Mouse (Mus musculus) left cerebral cortex, postnatal 10 days (tissue): Measurements from ENCODE around the gene Npff. TPM values are rescaled to one million over a fixed set of nuclear protein-coding genes. Genes with fewer than 3 reads are reported as not detected.
A peak's percentile ranks its signal among the peaks of the same experiment; 100 is the strongest.

Source experiments
- DNase-seq, 2 experiments: peaks; one replicate each; pipeline ENCODE4 v3.0.0; 2021 to 2022; ENCODE audit warnings: low spot score in 2 of 2, mixed read lengths in 1 of 2; ENCODE audit errors: extremely low spot score in 1 of 2
- intact Hi-C: fragments of 180-260 bp; cut with DNase I; formaldehyde crosslinking; loops from one replicate; pipeline ENCODE4 v1.15.1; 2025
- total RNA-seq, 2 experiments: library from RNA; stranded (reverse); gene quantifications; 2 replicates each; pipeline ENCODE4 v1.2.3; 2021

Npff gene
- total RNA-seq: 1 to 10 TPM; 3.4 to 4.2 TPM

- intact Hi-C loops: no loop called here
- peak; percentile 70 to 80 for DNase-seq
Observed at GRCm38 (mm10) chr15:102524892-102525485, at the start of gene Npff. Gene Npff, minus strand, starts transcription at chr15:102524942.

- no peak for DNase-seq
- intact Hi-C loops: no loop called here
Observed at GRCm38 (mm10) chr15:102572081-102572480, 47.3 kb upstream of the Npff start.

- intact Hi-C loops: no loop called here
- DNase-seq: no peak
Observed at GRCm38 (mm10) chr15:102567849-102568248, 43.1 kb upstream of the Npff start.

- intact Hi-C loops: no loop called here
- DNase-seq: no peak
Observed at GRCm38 (mm10) chr15:102563681-102564080, 38.9 kb upstream of the Npff start.

DNA sequence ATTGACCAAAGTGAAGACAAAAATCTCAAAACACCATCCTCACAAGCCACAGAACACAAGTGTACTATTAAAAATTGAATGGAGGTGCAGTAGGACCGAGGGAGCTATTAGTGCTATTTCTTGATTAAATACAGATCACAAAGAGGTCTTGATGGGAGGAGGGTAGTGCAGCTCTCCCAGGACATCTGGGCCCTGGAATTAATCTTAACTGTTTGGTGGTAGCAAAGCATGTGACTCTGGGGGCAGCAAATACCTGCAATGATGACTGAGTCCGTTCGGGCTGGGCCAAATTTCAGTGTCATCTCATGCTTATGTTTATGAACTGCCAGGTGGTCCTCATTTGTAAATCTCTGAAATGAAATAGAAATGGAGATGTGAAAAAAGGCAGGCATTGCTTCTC lies 38.3 kb upstream of the Npff start:
- DNase-seq: no peak
- intact Hi-C loops: no loop called here

GRCm38 (mm10) chr15:102562491-102562890 lies 37.7 kb upstream of the Npff start:
- no peak for DNase-seq
- intact Hi-C loops: no loop called here

DNA sequence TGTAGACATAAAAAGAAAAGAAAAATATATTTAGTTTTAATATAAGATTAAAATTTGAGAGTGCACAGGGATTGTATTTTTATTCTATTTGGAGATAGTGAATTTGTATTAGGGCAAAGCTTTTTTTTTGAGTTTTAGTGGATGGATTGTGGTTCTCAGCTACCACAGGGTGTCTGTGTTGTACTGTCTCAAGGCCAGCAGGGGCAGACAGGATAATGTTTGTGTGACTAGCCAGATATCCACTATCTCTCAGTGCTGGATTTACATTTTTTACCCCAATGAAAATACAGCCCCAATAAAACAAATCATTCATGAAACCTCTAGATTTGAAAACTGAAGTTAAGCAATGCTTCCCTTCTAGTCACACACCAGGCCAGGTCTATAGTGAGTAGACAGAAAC lies 32.8 kb upstream of the Npff start:
- intact Hi-C loops: no loop called here

DNA sequence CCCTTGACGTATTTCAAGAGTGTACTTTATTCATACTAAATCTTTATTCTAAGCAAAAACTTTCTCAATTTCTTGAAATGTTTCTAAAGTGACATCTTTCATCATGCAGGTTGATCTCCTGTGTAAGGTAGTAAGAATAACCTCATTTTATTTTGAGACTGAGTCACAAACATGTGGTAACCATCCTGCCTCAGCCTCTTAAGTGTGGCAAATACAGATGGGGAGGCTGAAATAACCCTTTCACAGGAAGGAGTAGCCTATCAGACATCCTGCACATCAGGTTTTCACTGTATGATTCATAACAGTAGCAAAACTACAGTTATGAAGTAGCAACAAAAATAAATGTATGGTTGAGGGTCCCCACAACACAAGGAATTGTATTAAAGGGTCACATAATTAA lies 30.8 kb upstream of the Npff start:
- intact Hi-C loops: no loop called here
- no peak for DNase-seq

More for the DNA sequence above, 32.8 kb upstream of the Npff start:
- no peak for DNase-seq

DNA sequence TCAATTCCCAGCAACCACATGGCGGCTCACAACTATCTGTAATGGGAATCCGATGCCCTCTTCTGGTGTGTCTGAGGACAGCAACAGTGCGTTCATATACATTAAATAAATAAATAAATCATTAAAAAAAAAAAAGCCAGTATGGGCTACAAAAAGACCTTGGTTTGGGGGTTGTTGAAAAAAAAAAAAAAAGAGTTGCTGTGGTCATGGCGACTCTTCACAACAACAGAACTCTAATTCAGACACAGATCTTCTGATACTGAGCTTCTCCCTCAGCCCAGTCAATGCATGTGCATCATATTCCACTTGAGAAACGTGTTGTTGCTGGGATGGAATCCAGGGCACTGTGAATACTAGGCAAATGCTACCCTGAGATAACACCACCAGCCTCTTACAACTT lies 27.9 kb upstream of the Npff start:
- no peak for DNase-seq
- intact Hi-C loops: no loop called here

- intact Hi-C loops: loop anchor here (10.0 kb wide), 1 partner anchor 117 kb away; no protein-coding TSS in a partner anchor
- DNase-seq: no peak
Observed at GRCm38 (mm10) chr15:102547478-102547877, 22.7 kb upstream of the Npff start.

GRCm38 (mm10) chr15:102546677-102547427 lies 22.1 kb upstream of the Npff start:
- intact Hi-C loops: loop anchor here (10.0 kb wide), 1 partner anchor 118 kb away; no protein-coding TSS in a partner anchor
- DNase-seq: peak; percentile 77 to 85

DNA sequence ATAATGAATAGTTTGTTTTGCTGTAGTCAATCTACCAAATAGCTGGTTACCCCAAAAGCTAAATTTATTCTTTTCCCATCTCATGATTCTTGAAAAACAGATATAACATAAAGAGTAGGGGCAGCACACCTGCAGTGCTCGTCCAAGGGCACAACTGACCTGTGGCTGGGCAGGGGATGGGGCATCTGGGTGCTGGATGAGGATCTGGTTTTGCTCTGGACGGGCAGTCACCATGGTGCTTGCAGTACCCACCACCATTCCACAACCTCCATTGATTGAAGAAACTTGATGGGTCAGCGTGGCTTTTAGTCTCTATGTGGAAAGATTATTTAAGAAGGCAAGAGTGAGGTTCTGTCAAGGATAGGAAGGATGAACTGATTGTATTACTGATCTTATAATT lies 21.5 kb upstream of the Npff start:
- intact Hi-C loops: loop anchor here (10.0 kb wide), 1 partner anchor 119 kb away; no protein-coding TSS in a partner anchor
- DNase-seq: no peak

- intact Hi-C loops: loop anchor here (10.0 kb wide), 1 partner anchor 120 kb away; no protein-coding TSS in a partner anchor
- no peak for DNase-seq
Observed at GRCm38 (mm10) chr15:102544801-102545200, 20.1 kb upstream of the Npff start.

- intact Hi-C loops: no loop called here
- no peak for DNase-seq
Observed at GRCm38 (mm10) chr15:102533926-102534325, 9.2 kb upstream of the Npff start.

DNA sequence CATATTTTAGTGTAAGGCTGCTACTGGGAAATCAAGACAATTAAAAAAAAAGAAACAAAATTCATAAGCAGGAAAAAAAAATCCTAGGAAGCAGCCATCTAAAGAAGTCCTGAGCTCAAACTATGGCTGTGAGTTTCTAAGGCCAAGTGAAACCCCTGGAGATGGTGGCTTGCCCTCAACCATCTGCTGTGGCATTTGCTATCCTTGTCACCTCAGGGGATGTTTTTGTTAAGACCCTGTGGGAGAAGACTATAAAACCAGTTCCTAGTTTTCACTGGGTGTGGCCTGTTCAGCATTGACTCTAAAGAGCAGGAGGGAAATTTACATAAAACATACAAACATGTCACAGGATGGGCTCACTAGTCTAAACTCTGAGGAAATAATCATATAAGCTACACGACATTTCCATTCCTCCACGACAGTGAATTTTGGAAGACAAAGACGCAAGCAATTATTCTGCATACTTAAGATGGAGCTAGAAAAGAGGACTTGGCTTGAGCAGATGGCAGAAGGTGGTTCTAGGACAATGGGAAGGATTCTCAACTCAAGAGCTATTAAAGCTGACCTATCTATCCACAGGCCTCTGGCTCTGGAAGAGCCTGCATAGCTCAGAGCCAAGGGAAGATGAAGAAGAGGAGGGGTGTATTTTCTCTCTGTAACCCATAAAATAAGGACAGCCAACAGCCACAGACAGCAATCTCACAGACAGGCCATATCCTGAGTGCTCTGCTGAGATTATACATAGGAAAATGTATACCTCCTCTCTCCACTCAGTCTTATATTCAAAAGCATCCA lies 7.6 kb upstream of the Npff start:
- DNase-seq: no peak
- intact Hi-C loops: no loop called here

DNA sequence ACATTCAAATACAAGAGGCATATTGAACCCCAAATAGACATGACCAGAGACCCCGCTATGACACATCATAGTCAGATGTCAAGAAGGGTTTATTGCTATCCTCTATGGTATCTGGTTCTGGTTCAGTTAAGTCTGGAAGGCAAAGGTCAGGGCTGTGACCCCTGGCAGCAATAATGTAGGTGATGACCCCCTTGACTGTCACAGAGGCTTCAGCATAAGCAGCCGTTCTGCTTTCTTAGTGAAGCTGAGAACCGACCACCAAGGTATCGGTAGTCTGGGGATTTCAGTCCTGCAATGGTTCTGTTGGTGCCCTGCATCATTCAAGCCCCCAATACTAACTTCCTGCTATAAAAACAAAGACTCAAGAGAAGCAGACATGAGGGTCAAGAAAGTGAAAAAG lies 6.8 kb upstream of the Npff start:
- no peak for DNase-seq
- intact Hi-C loops: no loop called here

- no peak for DNase-seq
- intact Hi-C loops: no loop called here
Observed at GRCm38 (mm10) chr15:102530566-102530965, 5.8 kb upstream of the Npff start.

GRCm38 (mm10) chr15:102528396-102528795 lies 3.7 kb upstream of the Npff start:
- intact Hi-C loops: no loop called here
- no peak for DNase-seq

DNA sequence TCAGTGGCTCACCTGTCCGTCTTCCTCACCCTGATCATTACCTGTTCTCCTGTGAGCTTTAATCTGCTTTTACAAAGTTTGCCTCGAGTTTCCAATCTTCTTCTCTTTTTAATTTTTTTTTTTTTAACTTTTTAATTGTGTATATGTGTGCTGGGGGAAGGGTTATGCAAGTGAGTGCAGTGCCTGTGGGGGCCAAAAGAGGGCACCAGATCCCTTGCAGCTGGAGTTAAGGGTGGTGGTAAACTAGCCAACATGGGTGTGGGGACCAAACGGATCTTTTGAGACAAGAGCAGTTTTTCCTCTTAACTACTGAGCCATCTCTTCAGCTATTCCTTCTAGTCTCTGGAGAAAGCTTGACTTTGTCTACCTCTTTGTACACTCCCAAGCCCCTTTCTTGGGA lies 3.2 kb upstream of the Npff start:
- no peak for DNase-seq
- intact Hi-C loops: no loop called here
